Mouse (Mus musculus) cerebellum, adult 11 months (tissue): ENCODE measurements around the gene Ift81.
"Not testable (repeated sequence)": the region's sequence is repeated elsewhere in the genome, so short reads cannot be mapped to it uniquely, and the experiment has no call there.

Source experiments
- DNase-seq: peaks from one replicate; pipeline ENCODE4 v3.0.0; 2022

Ift81 gene

GRCm38 (mm10) chr5:122613908-122614732, at the start of gene Ift81:
Gene Ift81, minus strand, starts transcription at chr5:122614518.
- peak; percentile 97 for DNase-seq

- no peak for DNase-seq
These were observed 48.2 kb upstream of the Ift81 start for GRCm38 (mm10) chr5:122662501-122662900.

GRCm38 (mm10) chr5:122656808-122657207, 42.5 kb upstream of the Ift81 start:
- no peak for DNase-seq

GRCm38 (mm10) chr5:122654268-122654573, 39.9 kb upstream of the Ift81 start:
- no peak for DNase-seq

- peak; percentile 75 for DNase-seq
These were observed 39.3 kb upstream of the Ift81 start for GRCm38 (mm10) chr5:122653446-122654267.

GRCm38 (mm10) chr5:122653112-122653445, 38.8 kb upstream of the Ift81 start:
- peak; percentile 39 for DNase-seq

GRCm38 (mm10) chr5:122652506-122652905, 38.2 kb upstream of the Ift81 start:
- DNase-seq, result no peak

GRCm38 (mm10) chr5:122650100-122650499, 35.8 kb upstream of the Ift81 start:
- no peak for DNase-seq

- DNase-seq, result no peak
These were observed 34.9 kb upstream of the Ift81 start for GRCm38 (mm10) chr5:122649264-122649663.

GRCm38 (mm10) chr5:122647952-122648374, 33.6 kb upstream of the Ift81 start:
- DNase-seq, result not testable (repeated sequence)

- no peak for DNase-seq
These were observed 33.1 kb upstream of the Ift81 start for GRCm38 (mm10) chr5:122647256-122647924.

GRCm38 (mm10) chr5:122646050-122646449, 31.7 kb upstream of the Ift81 start:
- DNase-seq, result no peak

- DNase-seq, result no peak
These were observed 31.0 kb upstream of the Ift81 start for GRCm38 (mm10) chr5:122645290-122645689.

- DNase-seq, result no peak
These were observed 29.8 kb upstream of the Ift81 start for GRCm38 (mm10) chr5:122644111-122644607.

GRCm38 (mm10) chr5:122643701-122644100, 29.4 kb upstream of the Ift81 start, which contains the start of gene P2rx7:
Gene P2rx7, plus strand, starts transcription at chr5:122643911.
- no peak for DNase-seq

GRCm38 (mm10) chr5:122639986-122640385, 25.7 kb upstream of the Ift81 start:
- DNase-seq, result no peak

GRCm38 (mm10) chr5:122639517-122639916, 25.2 kb upstream of the Ift81 start:
- no peak for DNase-seq

GRCm38 (mm10) chr5:122638296-122638695, 24.0 kb upstream of the Ift81 start:
- DNase-seq, result no peak

GRCm38 (mm10) chr5:122636958-122637357, 22.6 kb upstream of the Ift81 start:
- DNase-seq, result no peak

- no peak for DNase-seq
These were observed 22.0 kb upstream of the Ift81 start for GRCm38 (mm10) chr5:122636308-122636707.

- DNase-seq, result no peak
These were observed 20.9 kb upstream of the Ift81 start for GRCm38 (mm10) chr5:122635228-122635627.

- DNase-seq, result peak; percentile 89
These were observed 12.9 kb upstream of the Ift81 start for GRCm38 (mm10) chr5:122627243-122627642.

- no peak for DNase-seq
These were observed 11.4 kb upstream of the Ift81 start for GRCm38 (mm10) chr5:122625565-122626252.
